Mouse (Mus musculus) myocyte (in vitro differentiated cells): ENCODE measurements at regions not wholly inside any gene's neighbourhood (a gene's known extent, or its start where the extent isn't known, plus 50 kb on each side); places are given as distances from the start of the nearest gene placed in this dataset.

ENCODE experiments used
- CEBPB ChIP-seq: IDR thresholded peaks from 2 replicates; pipeline ENCODE4 v1.6.1; 2011; ENCODE audit warnings: mild to moderate bottlenecking, moderate library complexity; ENCODE audit not compliant: poor library complexity, insufficient read depth, severe bottlenecking
- E2F4 ChIP-seq: IDR thresholded peaks from one replicate; pipeline ENCODE4 v1.6.1; 2011; ENCODE audit warnings: mild to moderate bottlenecking, control low read depth, moderate library complexity; ENCODE audit not compliant: insufficient read depth
- MAX ChIP-seq: IDR thresholded peaks from one replicate; pipeline ENCODE4 v1.6.1; 2011; ENCODE audit warnings: low read depth, mild to moderate bottlenecking, control low read depth
- MYOD1 ChIP-seq, 3 experiments: IDR thresholded peaks; one replicate each; pipeline ENCODE4 v1.6.1; 2011; ENCODE audit warnings: control low read depth in 2 of 3, low read depth in 2 of 3, mild to moderate bottlenecking in 2 of 3, moderate library complexity in 1 of 3; ENCODE audit not compliant: insufficient read length in 2 of 3, control insufficient read depth in 1 of 3
- POLR2A ChIP-seq: IDR thresholded peaks from one replicate; pipeline ENCODE4 v1.6.1; 2011; ENCODE audit warnings: low read depth, mild to moderate bottlenecking, control low read depth, moderate library complexity; ENCODE audit not compliant: insufficient read length
- POLR2AphosphoS2 ChIP-seq: IDR thresholded peaks from one replicate; pipeline ENCODE4 v1.6.1; 2011; ENCODE audit warnings: low read depth, control low read depth; ENCODE audit not compliant: insufficient read length
- SRF ChIP-seq: IDR thresholded peaks from one replicate; pipeline ENCODE4 v1.6.1; 2011; ENCODE audit warnings: low read depth; ENCODE audit not compliant: control insufficient read depth, insufficient read length
- TCF3 ChIP-seq: IDR thresholded peaks from one replicate; pipeline ENCODE4 v1.6.1; 2011; ENCODE audit warnings: low read depth, control low read depth; ENCODE audit not compliant: insufficient read length

GRCm38 (mm10) chr19:59742946-59743345 is 200.5 kb downstream of the Rab11fip2 start:
- TF ChIP-seq SRF: no peak
- no peak for TF ChIP-seq POLR2A
- no peak for TF ChIP-seq E2F4
- no peak for TF ChIP-seq POLR2AphosphoS2
- no peak for TF ChIP-seq CEBPB
- TF ChIP-seq MYOD1 (IDR thresholded peaks at IDR 0.05; ENCODE audit: control insufficient read depth in 1 of 3, insufficient read length in 2 of 3, low read depth in 2 of 3): no peak
- TF ChIP-seq TCF3: no peak
- TF ChIP-seq MAX: no peak
